ENCODE assay signal across 8 mouse cellular contexts in the genomic region with DNA sequence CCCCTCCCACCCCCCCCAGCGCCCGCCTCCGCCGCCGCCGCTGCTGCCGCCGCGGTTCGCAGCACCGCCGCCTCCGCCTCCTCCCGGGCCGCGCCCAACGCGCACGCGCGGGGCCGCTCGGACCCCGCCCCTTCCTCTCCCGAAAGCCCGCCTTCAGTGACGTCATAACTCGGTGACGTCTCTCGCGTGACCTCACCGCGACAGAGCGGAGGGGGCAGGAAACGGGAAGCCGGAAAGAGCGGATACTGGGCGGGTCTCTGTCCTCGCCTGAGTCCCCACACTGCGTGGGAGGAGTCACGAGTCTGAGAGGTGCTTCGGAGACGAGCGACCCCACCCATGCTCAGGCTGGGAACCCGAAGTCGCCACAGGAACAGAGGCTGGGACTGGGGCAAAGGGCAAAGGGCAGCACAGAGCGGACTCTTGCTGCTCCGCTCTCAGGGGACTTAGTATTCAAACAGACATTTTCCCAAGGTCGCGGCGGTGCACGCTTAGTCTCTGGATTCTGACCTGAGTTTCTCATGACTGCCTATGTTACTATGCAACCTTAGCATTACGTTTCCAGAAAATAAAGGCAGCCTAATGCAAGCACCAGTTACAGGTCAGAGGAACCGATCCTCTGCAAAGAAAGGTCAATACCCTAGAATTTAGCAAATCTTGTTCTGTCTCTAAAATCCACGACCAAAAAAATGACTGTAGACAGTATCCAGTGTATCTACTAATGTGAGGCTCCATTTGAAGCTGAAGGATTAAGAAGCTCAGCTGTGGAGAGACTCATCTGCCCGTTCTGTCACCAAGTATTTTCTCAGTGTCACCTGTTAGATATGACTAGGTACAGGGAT. TPM values are rescaled to one million over a fixed set of nuclear protein-coding genes. Genes with fewer than 3 reads are reported as not detected.
DNase-seq lines count a peak whose midpoint lies in the region; ATAC-seq and TF ChIP-seq lines count a peak whose summit lies in the region.

A gene (minus strand): TSS at position 81 of the 839 bp plus-strand sequence.

- H3K27ac ChIP-seq in cortical plate, adult 2 months (ENCODE audit: insufficient read depth, low read length), result peak within 1 kb of the TSS; percentile 78

- TF ChIP-seq POLR2A in cortical plate, adult 2 months (IDR thresholded peaks at IDR 0.05; ENCODE audit: extremely low read depth, insufficient read depth, low read length), result peak; percentile 85

- H3K4me3 ChIP-seq in cortical plate, adult 2 months (ENCODE audit: insufficient read depth, low read length), result peak within 1 kb of the TSS; percentile 50
- peak within 1 kb of the TSS; percentile 99 for H3K4me3 ChIP-seq in megakaryocyte, embryonic 14.5 days (replicated peaks)

- no peak for TF ChIP-seq CTCF in cortical plate, adult 2 months (IDR thresholded peaks at IDR 0.05; ENCODE audit: extremely low read depth, insufficient read depth, low read length)

- peak; percentile 89 for ATAC-seq in activated CD4-positive, CD25-positive, alpha-beta regulatory T cell, adult 4 months

- H3K27me3 ChIP-seq in megakaryocyte, embryonic 14.5 days (replicated peaks), result no peaks in the 10 kb centered on the region

- peaks cover 5% of the 10 kb centered on the region for H3K36me3 ChIP-seq in megakaryocyte, embryonic 14.5 days (replicated peaks; ENCODE audit: low read length)

- peak; percentile 94 to 96 for DNase-seq in gastrocnemius, adult 8-10 months (ENCODE audit: low spot score in 2 of 2)
- DNase-seq in hindlimb bud, embryonic 11.5 days (ENCODE audit: extremely low spot score, low read depth, low spot score), result peak; percentile 96
- peak; percentile 92 to 97 for DNase-seq in left cerebral cortex, adult 8-10 months (ENCODE audit: low spot score in 2 of 2)
- peak; percentile 99 for DNase-seq in right cerebral cortex, postnatal 10 days (ENCODE audit: low spot score in 2 of 2)
- peak; percentile 98 for DNase-seq in urinary bladder, postnatal 25 days (ENCODE audit: low spot score)

- peaks cover 4% of the 10 kb centered on the region; the same call in 1 of the 2 replicates for H3K4me1 ChIP-seq in cortical plate, adult 2 months (ENCODE audit: control insufficient read depth, insufficient read depth, low read length)
- peaks cover 57% of the 10 kb centered on the region for H3K4me1 ChIP-seq in megakaryocyte, embryonic 14.5 days

- no peaks in the 10 kb centered on the region for H3K9me3 ChIP-seq in megakaryocyte, embryonic 14.5 days

RNA-seq across cellular contexts. Expression of the gene that starts here (rescaled TPM):
- 10 to 100 TPM; 14.1 to 15.2 TPM for polyA plus RNA-seq in activated CD4-positive, CD25-positive, alpha-beta regulatory T cell, adult 4 months (2017; shearing (Covaris generic))
- polyA plus RNA-seq in cortical plate, adult 2 months (2012; rRNA removed), result 196 and 207 TPM in 2 replicates
- total RNA-seq in gastrocnemius, adult 8-10 months (2022), result 100 to 1,000 TPM; 224 to 253 (median 227) TPM
- total RNA-seq in left cerebral cortex, adult 8-10 months (2022), result 100 to 1,000 TPM; 203 to 227 (median 213) TPM
- 15.2 and 42.6 TPM in 2 replicates for polyA plus RNA-seq in megakaryocyte, embryonic 14.5 days (2012; ENCODE audit: insufficient read depth, low replicate concordance)

Comparison
In these comparisons a context has a peak if more than half of its experiments do, and no peak if none do; other contexts are left out.
1. Peak in every context shown above with its lines: DNase-seq, ATAC-seq, H3K4me3 ChIP-seq and H3K27ac ChIP-seq.